Mouse (Mus musculus) heart, postnatal 14 days (tissue): ENCODE results near the gene Capg. TPM values are rescaled to one million over a fixed set of nuclear protein-coding genes. Genes with fewer than 3 reads are reported as not detected.

Experiments used
- DNase-seq, 2 experiments: peaks; one replicate each; pipeline ENCODE4 v3.0.0; 2021 to 2022
- intact Hi-C: fragments of 180-260 bp; cut with DNase I; formaldehyde crosslinking; loops from one replicate; pipeline ENCODE4 v1.15.1; 2025
- long read RNA-seq, 2 experiments: library from polyadenylated mRNA; stranded (forward); transcript quantifications; one replicate each; pipeline ENCODE4 v2.0.0; 2021
- total RNA-seq, 2 experiments: library from RNA; stranded (reverse); gene quantifications; 2 replicates each; pipeline ENCODE4 v1.2.3; 2021

Capg gene
- 10 to 100 TPM in 1 of 2 experiments, 1 to 10 TPM in 1; 9.9 to 10.0 TPM for total RNA-seq
- long read RNA-seq, experiment 1, transcript Capg-202 (10 exons, 1,400 nt): major isoform, 9 of 15 reads
- long read RNA-seq, experiment 1, transcript Capg-201 (10 exons, 1,247 nt): minor isoform, 5 of 15 reads
- long read RNA-seq, experiment 1, partial matches to known transcripts: 0 of 15 reads
- long read RNA-seq, experiment 1, other reads (novel, unspliced or antisense): 1 of 15 reads
- long read RNA-seq, experiment 2, transcript Capg-201 (10 exons, 1,247 nt): minor isoform, 5 of 15 reads
- long read RNA-seq, experiment 2, transcript Capg-202 (10 exons, 1,400 nt): major isoform, 8 of 15 reads
- long read RNA-seq, experiment 2, partial matches to known transcripts: 0 of 15 reads
- long read RNA-seq, experiment 2, other reads (novel, unspliced or antisense): 2 of 15 reads

GRCm38 (mm10) chr6:72544283-72544987 lies at the start of gene Capg:
Gene Capg (plus strand): TSS chr6:72544391.
- intact Hi-C loops: no loop called here

GRCm38 (mm10) chr6:72498950-72499349 lies 45.2 kb upstream of the Capg start:
- intact Hi-C loops: no loop called here
- DNase-seq: no peak

More at GRCm38 (mm10) chr6:72544283-72544987, at the start of gene Capg:
- DNase-seq: peak; percentile 51 to 58

GRCm38 (mm10) chr6:72503309-72503708 lies 40.9 kb upstream of the Capg start:
- DNase-seq: no peak
- intact Hi-C loops: no loop called here

GRCm38 (mm10) chr6:72503939-72504338 lies 40.3 kb upstream of the Capg start:
- intact Hi-C loops: no loop called here
- DNase-seq: peak; percentile 46 to 57

GRCm38 (mm10) chr6:72506104-72506503 lies 38.1 kb upstream of the Capg start:
- no peak for DNase-seq
- intact Hi-C loops: no loop called here

GRCm38 (mm10) chr6:72508596-72508995 lies 35.6 kb upstream of the Capg start:
- no peak for DNase-seq

GRCm38 (mm10) chr6:72509872-72510435 lies 34.2 kb upstream of the Capg start:
- intact Hi-C loops: loop anchor here (5.0 kb wide), 1 partner anchor 68 kb away; no protein-coding TSS in a partner anchor
- no peak for DNase-seq

More at GRCm38 (mm10) chr6:72508596-72508995, 35.6 kb upstream of the Capg start:
- intact Hi-C loops: no loop called here

- intact Hi-C loops: loop anchor here (5.0 kb wide), 1 partner anchor 69 kb away; no protein-coding TSS in a partner anchor
- DNase-seq: peak in 1 of 2 experiments; percentile 38
Measured at GRCm38 (mm10) chr6:72510686-72511421, 33.3 kb upstream of the Capg start.

- DNase-seq: peak; percentile 87 to 89
- intact Hi-C loops: loop anchor here (5.0 kb wide), 1 partner anchor 70 kb away; no protein-coding TSS in a partner anchor
Measured at GRCm38 (mm10) chr6:72512386-72513070, 31.7 kb upstream of the Capg start.

GRCm38 (mm10) chr6:72513071-72513440 lies 31.1 kb upstream of the Capg start:
- DNase-seq: no peak
- intact Hi-C loops: loop anchor here (5.0 kb wide), 1 partner anchor 71 kb away; no protein-coding TSS in a partner anchor

GRCm38 (mm10) chr6:72515644-72516043 lies 28.5 kb upstream of the Capg start:
- no peak for DNase-seq
- intact Hi-C loops: no loop called here

- intact Hi-C loops: no loop called here
- no peak for DNase-seq
Measured at GRCm38 (mm10) chr6:72518842-72519241, 25.3 kb upstream of the Capg start.

- DNase-seq: no peak
- intact Hi-C loops: no loop called here
Measured at GRCm38 (mm10) chr6:72519303-72519702, 24.9 kb upstream of the Capg start.

- peak; percentile 55 to 56 for DNase-seq
- intact Hi-C loops: no loop called here
Measured at GRCm38 (mm10) chr6:72519892-72520663, 24.1 kb upstream of the Capg start.

- intact Hi-C loops: no loop called here
- no peak for DNase-seq
Measured at GRCm38 (mm10) chr6:72520904-72521303, 23.3 kb upstream of the Capg start.

- DNase-seq: no peak
- intact Hi-C loops: no loop called here
Measured at GRCm38 (mm10) chr6:72521607-72522006, 22.6 kb upstream of the Capg start, which contains the start of gene Sh2d6. Gene Sh2d6 (minus strand): TSS chr6:72521707.

- intact Hi-C loops: no loop called here
- no peak for DNase-seq
Measured at GRCm38 (mm10) chr6:72522288-72522687, 21.9 kb upstream of the Capg start.

- intact Hi-C loops: no loop called here
- no peak for DNase-seq
Measured at GRCm38 (mm10) chr6:72523222-72523621, 21.0 kb upstream of the Capg start.

GRCm38 (mm10) chr6:72524160-72524559 lies 20.0 kb upstream of the Capg start:
- intact Hi-C loops: no loop called here
- no peak for DNase-seq
